Mouse (Mus musculus): Measurements from ENCODE around the gene Tprkb.
"Not testable (repeated sequence)": the region's sequence is repeated elsewhere in the genome, so short reads cannot be mapped to it uniquely, and the experiment has no call there.

The Tprkb gene

DNA sequence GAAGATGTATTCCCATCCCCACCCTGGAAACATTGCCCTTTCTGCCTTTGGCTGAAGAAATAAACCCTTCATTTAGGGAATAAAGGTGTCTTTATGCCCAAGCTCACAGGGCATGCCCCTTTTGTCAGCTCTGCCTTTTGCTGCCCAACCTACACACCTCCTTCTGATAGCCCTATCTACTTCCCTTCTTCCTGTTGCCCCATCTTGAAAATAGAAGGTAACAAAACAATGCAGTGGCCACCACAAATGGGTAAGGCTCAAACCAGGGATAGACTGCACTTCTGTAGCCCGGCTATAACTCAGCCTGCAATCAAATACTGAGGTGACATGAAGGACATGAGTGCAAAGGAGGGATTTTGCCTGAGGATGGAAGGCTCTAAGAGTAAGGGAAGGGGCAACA is 64.1 kb downstream of the Tprkb start:
- no peak for DNase-seq

DNA sequence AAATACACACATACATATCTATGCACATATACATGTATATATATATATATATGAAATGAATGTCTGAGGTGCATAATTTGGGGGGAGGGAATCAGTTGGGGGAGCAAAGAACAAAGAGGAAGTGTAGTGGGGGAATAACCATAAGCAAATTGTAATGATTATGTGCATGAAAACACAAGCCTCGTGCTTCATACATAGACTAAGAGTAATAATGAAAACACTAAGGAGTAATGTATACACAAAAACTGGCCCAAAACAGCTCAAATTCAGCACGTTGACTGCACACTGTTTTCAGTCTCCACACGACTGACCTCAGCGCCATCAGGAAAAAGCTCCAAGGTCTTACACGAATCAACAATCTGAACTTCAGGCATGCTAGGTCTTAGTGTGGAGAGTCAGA is 64.6 kb downstream of the Tprkb start:
- DNase-seq = no peak

DNA sequence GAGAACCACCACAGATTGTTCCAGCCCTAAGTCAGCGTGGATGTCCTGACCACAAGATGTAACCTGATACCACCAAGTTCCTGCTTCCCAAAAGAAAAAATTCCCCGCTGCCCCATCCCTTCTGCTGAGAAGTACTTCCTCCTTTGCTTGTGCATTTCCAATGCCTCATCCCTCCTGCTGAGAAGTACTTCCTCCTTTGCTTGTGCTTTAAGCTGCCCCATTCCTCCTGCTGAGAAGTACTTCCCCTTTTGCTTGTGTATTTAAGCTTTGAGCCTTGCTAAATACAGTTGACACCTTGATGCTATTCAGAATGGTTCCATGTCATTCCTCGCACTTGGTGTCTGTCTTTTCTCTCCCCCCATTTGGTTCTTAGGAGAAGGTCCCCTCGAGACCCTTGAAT is 67.1 kb downstream of the Tprkb start:
- not testable (repeated sequence) for DNase-seq

Measured in cerebellum, postnatal 14 days (tissue).